Mouse (Mus musculus) heart, embryonic 11.5 days (tissue): ENCODE data around the gene Mycbp2. TPM values are rescaled to one million over a fixed set of nuclear protein-coding genes. Genes with fewer than 3 reads are reported as not detected.

Source experiments
- ATAC-seq: fragments of 200-750 bp; cut with Nextera tagmentation; replicated peaks from 2 replicates; pipeline ENCODE4 v1.8.0; 2017; ENCODE audit warnings: moderate library complexity; ENCODE audit not compliant: insufficient number of reproducible peaks, low FRiP score, low TSS enrichment
- H3K27ac ChIP-seq: fragments of 300-500 bp; sonication (generic); 2 replicates; pipeline ENCODE4 v1.5.1; 2014; ENCODE audit warnings: mild to moderate bottlenecking, low read depth, low read length
- H3K27me3 ChIP-seq: fragments of 300-500 bp; sonication (generic); 2 replicates; pipeline ENCODE4 v1.6.1; 2014; ENCODE audit warnings: mild to moderate bottlenecking, low read length, mixed read lengths; ENCODE audit not compliant: control insufficient read depth, insufficient read depth
- H3K36me3 ChIP-seq: fragments of 300-500 bp; sonication (generic); 2 replicates; pipeline ENCODE4 v1.6.1; 2014; ENCODE audit warnings: mild to moderate bottlenecking, low read length, moderate library complexity, mixed read lengths; ENCODE audit not compliant: control insufficient read depth, insufficient read depth
- H3K4me1 ChIP-seq: fragments of 300-500 bp; sonication (generic); 2 replicates; pipeline ENCODE4 v1.6.1; 2014; ENCODE audit warnings: low read length; ENCODE audit not compliant: control insufficient read depth, insufficient read depth
- H3K4me2 ChIP-seq: fragments of 300-500 bp; sonication (generic); 2 replicates; pipeline ENCODE4 v1.6.1; 2014; ENCODE audit warnings: mild to moderate bottlenecking, moderate library complexity
- H3K4me3 ChIP-seq: fragments of 300-500 bp; sonication (generic); 2 replicates; pipeline ENCODE4 v1.5.1; 2014; ENCODE audit warnings: low read depth, low read length
- H3K9ac ChIP-seq: fragments of 300-500 bp; sonication (generic); 2 replicates; pipeline ENCODE4 v1.6.1; 2014; ENCODE audit warnings: mild to moderate bottlenecking, low read depth, low read length, moderate library complexity
- H3K9me3 ChIP-seq: fragments of 300-500 bp; sonication (generic); replicated peaks from 2 replicates; pipeline ENCODE4 v1.6.1; 2016; ENCODE audit warnings: low read length; ENCODE audit not compliant: control insufficient read depth
- WGBS: fragments of 180-500 bp; shearing (Covaris S2); extraction: QIAGEN DNeasy Blood & Tissue Kit; methylation state at CpG from one replicate; pipeline ENCODE4 v1.1.7; 2014; ENCODE audit not compliant: insufficient replicate concordance; 5-methylcytosine and 5-hydroxymethylcytosine counted together
- polyA plus RNA-seq: library from polyadenylated mRNA; unstranded; fragments of >200 nt; fragmentation: Nextera tagmentation; extraction: Ambion mirVana; gene quantifications from 2 replicates; pipeline ENCODE4 v1.2.1, GENCODE M21; 2014

Mycbp2 gene
- polyA plus RNA-seq, 1 experiment from 2014 or later = 19.1 TPM

GRCm38 (mm10) chr14:103356066-103356465, 9.5 kb upstream of the Mycbp2 start:
- Histone ChIP-seq H3K36me3 (no peaks in the 10 kb centered on the region), H3K4me3 (no peak overlapping the region), H3K4me1 (peaks cover 6% of the 10 kb centered on the region), H3K27me3 (no peaks in the 10 kb centered on the region), H3K9me3 (no peaks in the 10 kb centered on the region), H3K27ac (no peak overlapping the region), H3K4me2 (no peak overlapping the region), H3K9ac (no peak overlapping the region)
- ATAC-seq = no peak
- 65% methylated on average over 3 of the region's 3 CpGs for WGBS

GRCm38 (mm10) chr14:103354396-103355352, 8.1 kb upstream of the Mycbp2 start:
- no peak for ATAC-seq
- H3K4me3 ChIP-seq = peak overlapping the region; percentile 25

GRCm38 (mm10) chr14:103345858-103346728, 521 bp downstream of the Mycbp2 start:
- Histone ChIP-seq H3K36me3 (no peaks in the 10 kb centered on the region), H3K4me3 (peak overlapping the region; percentile 87), H3K27me3 (no peaks in the 10 kb centered on the region), H3K27ac (peak overlapping the region; percentile 88), H3K9me3 (no peaks in the 10 kb centered on the region), H3K4me2 (peak overlapping the region; percentile 87), H3K9ac (peak overlapping the region; percentile 84), H3K4me1 (peaks cover 18% of the 10 kb centered on the region; the same call in 1 of the 2 replicates)
- ATAC-seq = peak; percentile 50
- WGBS = under 1% methylated on average over 32 of the region's 83 CpGs

More at GRCm38 (mm10) chr14:103354396-103355352, 8.1 kb upstream of the Mycbp2 start:
- Histone ChIP-seq H3K4me2 (peak overlapping the region; percentile 56), H3K9ac (no peak overlapping the region), H3K27me3 (no peaks in the 10 kb centered on the region), H3K36me3 (no peaks in the 10 kb centered on the region), H3K27ac (no peak overlapping the region), H3K9me3 (no peaks in the 10 kb centered on the region), H3K4me1 (peaks cover 6% of the 10 kb centered on the region)
- WGBS = 25% methylated on average over 17 of the region's 18 CpGs

- Histone ChIP-seq H3K4me3 (peak overlapping the region; percentile 87), H3K4me2 (peak overlapping the region; percentile 87), H3K27me3 (no peaks in the 10 kb centered on the region), H3K4me1 (peaks cover 18% of the 10 kb centered on the region; the same call in 1 of the 2 replicates), H3K9me3 (no peaks in the 10 kb centered on the region), H3K36me3 (no peaks in the 10 kb centered on the region), H3K9ac (peak overlapping the region; percentile 84), H3K27ac (no peak overlapping the region)
- WGBS = 16% methylated on average over 6 of the region's 6 CpGs
- no peak for ATAC-seq
Measured at GRCm38 (mm10) chr14:103345486-103345857, 1.1 kb downstream of the Mycbp2 start.

GRCm38 (mm10) chr14:103345011-103345410, 1.6 kb downstream of the Mycbp2 start:
- Histone ChIP-seq H3K9ac (no peak overlapping the region), H3K4me2 (peak overlapping the region; percentile 87), H3K4me3 (peak overlapping the region; percentile 87), H3K4me1 (peaks cover 18% of the 10 kb centered on the region; the same call in 1 of the 2 replicates), H3K27ac (no peak overlapping the region), H3K27me3 (no peaks in the 10 kb centered on the region), H3K9me3 (no peaks in the 10 kb centered on the region), H3K36me3 (no peaks in the 10 kb centered on the region)
- no peak for ATAC-seq
- 51% methylated on average over 2 of the region's 2 CpGs for WGBS

GRCm38 (mm10) chr14:103343791-103344190, 2.8 kb downstream of the Mycbp2 start:
- Histone ChIP-seq H3K27me3 (no peaks in the 10 kb centered on the region), H3K27ac (no peak overlapping the region), H3K4me1 (peaks cover 18% of the 10 kb centered on the region; the same call in 1 of the 2 replicates), H3K9ac (no peak overlapping the region), H3K4me2 (no peak overlapping the region; the same call in 1 of the 2 replicates), H3K4me3 (no peak overlapping the region), H3K36me3 (no peaks in the 10 kb centered on the region), H3K9me3 (no peaks in the 10 kb centered on the region)
- ATAC-seq = no peak
- WGBS = 40% methylated on average over 5 of the region's 5 CpGs

GRCm38 (mm10) chr14:103341385-103342294, 5.0 kb downstream of the Mycbp2 start:
- ATAC-seq = no peak
- Histone ChIP-seq H3K27me3 (no peaks in the 10 kb centered on the region), H3K4me3 (no peak overlapping the region), H3K36me3 (no peaks in the 10 kb centered on the region), H3K4me2 (no peak overlapping the region), H3K9me3 (no peaks in the 10 kb centered on the region), H3K9ac (no peak overlapping the region), H3K4me1 (peaks cover 18% of the 10 kb centered on the region; the same call in 1 of the 2 replicates), H3K27ac (no peak overlapping the region)
- WGBS = 51% methylated on average over 1 of the region's 1 CpGs
